Mouse (Mus musculus): ENCODE measurements around the gene Ldhal6b.

DNA sequence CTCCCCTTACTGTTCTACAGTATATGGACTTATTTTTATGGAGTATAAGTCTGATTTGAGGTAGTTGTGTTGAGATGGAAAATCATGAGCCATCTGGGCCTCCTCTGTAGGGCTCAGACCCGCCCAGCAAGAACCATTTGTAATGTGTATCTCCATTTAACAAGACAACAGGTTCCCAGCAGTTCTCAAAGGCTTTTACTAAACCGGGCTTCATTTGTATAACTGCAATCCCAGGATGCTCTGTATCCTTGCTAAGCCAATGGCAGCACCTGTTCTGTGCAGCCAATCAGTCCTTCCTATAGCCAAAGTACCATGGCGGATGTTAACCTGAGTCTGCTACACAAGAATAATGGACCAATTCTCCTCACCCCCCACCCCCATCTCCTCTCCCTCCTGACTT lies 2.0 kb downstream of the Ldhal6b start:
- TF ChIP-seq CTCF (IDR thresholded peaks at IDR 0.05) (no peak), EP300 (IDR thresholded peaks at IDR 0.05) (no peak)

All from lung, postnatal 0 days (tissue).